8 mouse cellular contexts compared by ENCODE assay signal in the genomic region with DNA sequence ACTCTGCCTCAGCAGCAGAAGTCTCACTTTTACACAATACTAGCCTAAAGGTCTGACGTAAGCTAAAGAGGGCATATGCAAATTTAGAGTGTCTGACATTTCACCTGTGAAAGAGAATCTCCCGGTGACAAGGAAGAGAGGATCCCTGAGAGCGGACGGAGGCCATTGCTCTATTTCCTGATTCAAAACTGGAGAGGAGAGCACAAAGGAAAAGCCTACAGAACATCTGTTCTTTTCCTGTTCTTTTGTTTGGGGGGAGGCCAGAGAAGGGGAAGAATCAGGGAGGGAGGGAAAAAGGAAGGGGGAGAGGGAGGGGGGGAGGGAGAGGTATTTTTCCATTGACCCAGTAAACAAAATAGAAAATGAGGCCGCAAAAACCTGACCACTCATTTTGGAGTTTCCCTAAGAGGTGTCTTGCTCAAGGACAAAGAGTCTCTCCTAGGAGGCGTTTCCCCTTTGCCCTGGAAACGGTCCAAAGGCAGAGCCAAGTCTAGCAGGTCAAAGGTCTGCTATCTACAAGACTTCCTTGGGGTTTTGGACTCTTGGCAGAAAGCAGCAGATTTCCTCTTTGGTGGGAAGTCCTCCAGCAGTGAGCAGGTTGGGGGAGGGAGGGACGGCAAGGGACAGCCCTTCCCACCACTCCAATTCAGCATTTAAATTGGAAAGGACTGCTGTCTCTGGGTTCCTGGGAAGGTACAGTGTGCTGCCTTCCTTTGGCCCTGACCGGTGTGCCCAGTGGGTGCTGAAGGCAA. TPM values are rescaled to one million over a fixed set of nuclear protein-coding genes. Genes with fewer than 3 reads are reported as not detected.
DNase-seq lines count a peak whose midpoint lies in the region; ATAC-seq and TF ChIP-seq lines count a peak whose summit lies in the region.

No protein-coding gene starts in this region.

- TF ChIP-seq POLR2A in CH12.LX (IDR thresholded peaks at IDR 0.05; ENCODE audit: low read depth, low read length), result no peak

- H3K9ac ChIP-seq in CH12.LX (ENCODE audit: insufficient read depth, low read depth), result no peak overlapping the region
- H3K9ac ChIP-seq in liver, postnatal 0 days (replicated peaks), result no peak overlapping the region
- no peak overlapping the region for H3K9ac ChIP-seq in neural tube, embryonic 15.5 days (replicated peaks)

- intact Hi-C loops in heart, postnatal 10 days (cut with DNase I), result loop anchor here (2.0 kb wide), 1 partner anchor 54 kb away; a partner anchor contains a TSS

- no peak for TF ChIP-seq RAD21 in CH12.LX (IDR thresholded peaks at IDR 0.05; ENCODE audit: low read depth, low read length)

- H3K27ac ChIP-seq in CH12.LX (ENCODE audit: insufficient read depth, low read depth), result no peak overlapping the region
- H3K27ac ChIP-seq in liver, postnatal 0 days (ENCODE audit: low read depth), result peak overlapping the region; percentile 48; the same call in 1 of the 2 replicates
- H3K27ac ChIP-seq in neural tube, embryonic 15.5 days (replicated peaks), result no peak overlapping the region

- peak overlapping the region; percentile 18 for H3K4me2 ChIP-seq in CH12.LX (ENCODE audit: insufficient read depth, low read depth, poor library complexity, severe bottlenecking)
- no peak overlapping the region for H3K4me2 ChIP-seq in liver, postnatal 0 days (ENCODE audit: low read depth, low read length)
- no peak overlapping the region for H3K4me2 ChIP-seq in neural tube, embryonic 15.5 days

- WGBS in liver, postnatal 0 days (ENCODE audit: insufficient replicate concordance), result 42% methylated on average over 9 of the region's 9 CpGs
- WGBS in neural tube, embryonic 15.5 days, result 48% methylated on average over 9 of the region's 9 CpGs

- dilution Hi-C loops in CH12.LX (cut with MboI; ENCODE audit: extremely low pct_ligation_motif_present, extremely low pct_unique_long_range_greater_than_20kb, low sequenced_read_pairs), result no loop called here

- no peak for TF ChIP-seq EP300 in CH12.LX (IDR thresholded peaks at IDR 0.05; ENCODE audit: low read length)
- no peak for TF ChIP-seq EP300 in liver, postnatal 0 days (IDR thresholded peaks at IDR 0.05; ENCODE audit: low read depth)

- H3K36me3 ChIP-seq in CH12.LX (replicated peaks in 1 of 2; ENCODE audit: control insufficient read depth in 1 of 2, insufficient read depth in 1 of 2, low read length in 1 of 2), result no peaks in the 10 kb centered on the region
- no peaks in the 10 kb centered on the region for H3K36me3 ChIP-seq in liver, postnatal 0 days (replicated peaks; ENCODE audit: insufficient read depth, low read length)
- no peaks in the 10 kb centered on the region for H3K36me3 ChIP-seq in neural tube, embryonic 15.5 days

- DNase-seq in CH12.LX (ENCODE audit: extremely low read depth), result no peak
- DNase-seq in adrenal gland, postnatal 10 days, result peak; percentile 82
- peak; percentile 77 to 82 for DNase-seq in heart, postnatal 10 days
- DNase-seq in liver, postnatal 0 days, result peak; percentile 38
- no peak for DNase-seq in right cerebral cortex, postnatal 10 days (ENCODE audit: low spot score in 2 of 2)
- no peak for DNase-seq in cerebellum, postnatal 25 days
- DNase-seq in layer of hippocampus, adult 11-12 months (ENCODE audit: low spot score), result no peak

- no peaks in the 10 kb centered on the region for H3K27me3 ChIP-seq in CH12.LX (replicated peaks)
- no peaks in the 10 kb centered on the region for H3K27me3 ChIP-seq in liver, postnatal 0 days (ENCODE audit: insufficient read depth, low read length)
- no peaks in the 10 kb centered on the region for H3K27me3 ChIP-seq in neural tube, embryonic 15.5 days (replicated peaks)

- ATAC-seq in liver, postnatal 0 days, result peak; percentile 9; the same call in 1 of the 2 replicates
- ATAC-seq in neural tube, embryonic 15.5 days (ENCODE audit: low FRiP score), result no peak

- H3K4me1 ChIP-seq in CH12.LX (ENCODE audit: control insufficient read depth in 1 of 2, insufficient read depth in 2 of 2), result peaks cover 0 to 14% of the 10 kb centered on the region in 2 experiments; a peak in 2 of 4 replicates
- H3K4me1 ChIP-seq in liver, postnatal 0 days (ENCODE audit: insufficient read depth), result peaks cover 20% of the 10 kb centered on the region
- peaks cover 22% of the 10 kb centered on the region for H3K4me1 ChIP-seq in neural tube, embryonic 15.5 days

- H3K4me3 ChIP-seq in CH12.LX (replicated peaks in 1 of 3; ENCODE audit: low read depth in 2 of 3, low read length in 2 of 3, poor library complexity in 1 of 3), result no peak overlapping the region
- no peak overlapping the region for H3K4me3 ChIP-seq in liver, postnatal 0 days (ENCODE audit: low read depth, low read length)
- H3K4me3 ChIP-seq in neural tube, embryonic 15.5 days (replicated peaks), result no peak overlapping the region

- no peak for TF ChIP-seq CTCF in CH12.LX (conservative IDR thresholded peaks at IDR 0.05 in 1 of 2, IDR thresholded peaks at IDR 0.05 in 1 of 2; ENCODE audit: low read depth in 2 of 2, low read length in 2 of 2)
- TF ChIP-seq CTCF in liver, postnatal 0 days (IDR thresholded peaks at IDR 0.05; ENCODE audit: low read depth), result no peak

- H3K79me2 ChIP-seq in CH12.LX (replicated peaks; ENCODE audit: control insufficient read depth, extremely low read depth, insufficient read depth, poor library complexity, severe bottlenecking), result no peaks in the 10 kb centered on the region

- H3K9me3 ChIP-seq in CH12.LX (replicated peaks; ENCODE audit: low read length), result peaks cover 6% of the 10 kb centered on the region
- no peaks in the 10 kb centered on the region for H3K9me3 ChIP-seq in liver, postnatal 0 days (ENCODE audit: low read length)
- H3K9me3 ChIP-seq in neural tube, embryonic 15.5 days (replicated peaks), result no peaks in the 10 kb centered on the region

- in situ Hi-C loops in CH12.LX (cut with MboI; ENCODE audit: low pct_ligation_motif_present, low pct_unique_long_range_greater_than_20kb, low sequenced_read_pairs), result no loop called here

TF ChIP-seq in CH12.LX, 34 proteins besides CTCF, POLR2A, EP300 and RAD21:
- TF ChIP-seq BHLHE40 (IDR thresholded peaks at IDR 0.05; ENCODE audit: low read depth, low read length), result 0 out of 2 replicates have a peak, but pooled peaks have one; percentile 4
- no peak for TF ChIP-seq CHD2 (IDR thresholded peaks at IDR 0.05; ENCODE audit: low read length)
TF ChIP-seq in CH12.LX: peak in this region for 1.

RNA-seq across cellular contexts. Expression of a gene that starts 54.4 kb away (rescaled TPM):
- 3.7 and 3.9 TPM in 2 replicates for total RNA-seq in CH12.LX (2012; rRNA removed)
- total RNA-seq in CH12.LX (2014; rRNA removed), result 5.5 and 6.4 TPM in 2 replicates
- polyA plus RNA-seq in CH12.LX (2012; ENCODE audit: insufficient read length, low read depth), result 6.1 and 7.0 TPM in 2 replicates
- total RNA-seq in adrenal gland, postnatal 10 days (2021), result 10 to 100 TPM; 19.6 to 20.3 TPM
- 10 to 100 TPM; 11.8 to 16.2 TPM for total RNA-seq in heart, postnatal 10 days (2021)
- polyA plus RNA-seq in liver, postnatal 0 days (2015; fragmentation: Nextera tagmentation; extraction: Ambion mirVana), result 1.7 and 2.6 TPM in 2 replicates
- polyA plus RNA-seq in neural tube, embryonic 15.5 days (2015; fragmentation: Nextera tagmentation; extraction: Ambion mirVana), result 65.8 and 79.2 TPM in 2 replicates

Comparison
In these comparisons a context has a peak if more than half of its experiments do, and no peak if none do; other contexts are left out.
1. DNase-seq: peak in adrenal gland, postnatal 10 days (single experiment), heart, postnatal 10 days (2 of 2) and liver, postnatal 0 days (single experiment); none in CH12.LX (single experiment), right cerebral cortex, postnatal 10 days (0 of 2), cerebellum, postnatal 25 days (0 of 2) and layer of hippocampus, adult 11-12 months (single experiment).